Mouse (Mus musculus): ENCODE results near the gene Znrf3.

- TF ChIP-seq GATA1 (IDR thresholded peaks at IDR 0.05; ENCODE audit: borderline replicate concordance, low read length) (no peak), FLI1 (IDR thresholded peaks at IDR 0.05; ENCODE audit: low read length) (no peak)
Observed at GRCm38 (mm10) chr11:5421506-5422251, 23.0 kb downstream of the Znrf3 start.

Measured in megakaryocyte, embryonic 14.5 days (primary cell).